Mouse (Mus musculus) embryo, embryonic 9.5 days (tissue): ENCODE measurements around the gene Atg9b.
A peak's percentile ranks its signal among the peaks of the same experiment; 100 is the strongest.

Experiments used
- DNase-seq: peaks from one replicate; pipeline ENCODE4 v3.0.0-alpha.2; 2017; ENCODE audit errors: extremely low spot score

Gene Atg9b

GRCm38 (mm10) chr5:24391864-24392263, at the start of gene Atg9b:
Gene Atg9b, minus strand, starts transcription at chr5:24392143.
- no peak for DNase-seq

GRCm38 (mm10) chr5:24441187-24441586, 49.2 kb upstream of the Atg9b start:
- no peak for DNase-seq

- no peak for DNase-seq
These were observed 42.0 kb upstream of the Atg9b start for GRCm38 (mm10) chr5:24433993-24434392.

- no peak for DNase-seq
These were observed 36.7 kb upstream of the Atg9b start for GRCm38 (mm10) chr5:24428596-24428995.

GRCm38 (mm10) chr5:24427981-24428402, 36.0 kb upstream of the Atg9b start:
- DNase-seq: peak; percentile 61

- DNase-seq: no peak
These were observed 35.3 kb upstream of the Atg9b start for GRCm38 (mm10) chr5:24427285-24427633.

GRCm38 (mm10) chr5:24426556-24427284, 34.8 kb upstream of the Atg9b start:
- no peak for DNase-seq

- DNase-seq: no peak
These were observed 34.1 kb upstream of the Atg9b start for GRCm38 (mm10) chr5:24426037-24426432.

- peak; percentile 70 for DNase-seq
These were observed 33.6 kb upstream of the Atg9b start for GRCm38 (mm10) chr5:24425421-24426036.

GRCm38 (mm10) chr5:24424861-24425411, 33.0 kb upstream of the Atg9b start:
- peak; percentile 88 for DNase-seq

- no peak for DNase-seq
These were observed 32.2 kb upstream of the Atg9b start for GRCm38 (mm10) chr5:24424004-24424781.

GRCm38 (mm10) chr5:24423129-24424003, 31.4 kb upstream of the Atg9b start, which contains the start of the genes Cdk5 and Slc4a2:
Gene Cdk5, minus strand, starts transcription at chr5:24423530.
Gene Slc4a2, plus strand, starts transcription at chr5:24423837.
- peak; percentile 97 for DNase-seq

GRCm38 (mm10) chr5:24420381-24420780, 28.4 kb upstream of the Atg9b start:
- DNase-seq: no peak

- no peak for DNase-seq
These were observed 25.6 kb upstream of the Atg9b start for GRCm38 (mm10) chr5:24417587-24417986.

GRCm38 (mm10) chr5:24416222-24416736, 24.3 kb upstream of the Atg9b start:
- peak; percentile 68 for DNase-seq

- no peak for DNase-seq
These were observed 22.0 kb upstream of the Atg9b start for GRCm38 (mm10) chr5:24413938-24414337.

GRCm38 (mm10) chr5:24413042-24413693, 21.2 kb upstream of the Atg9b start, which contains the start of gene Asic3:
Gene Asic3, plus strand, starts transcription at chr5:24413392.
- no peak for DNase-seq

GRCm38 (mm10) chr5:24412063-24412462, 20.1 kb upstream of the Atg9b start:
- no peak for DNase-seq

- DNase-seq: no peak
These were observed 17.5 kb upstream of the Atg9b start for GRCm38 (mm10) chr5:24409466-24409865.

GRCm38 (mm10) chr5:24408651-24409050, 16.7 kb upstream of the Atg9b start:
- no peak for DNase-seq
